Mouse (Mus musculus): ENCODE measurements at regions not wholly inside any gene's neighbourhood (a gene's known extent, or its start where the extent isn't known, plus 50 kb on each side); places are given as distances from the start of the nearest gene placed in this dataset.

DNA sequence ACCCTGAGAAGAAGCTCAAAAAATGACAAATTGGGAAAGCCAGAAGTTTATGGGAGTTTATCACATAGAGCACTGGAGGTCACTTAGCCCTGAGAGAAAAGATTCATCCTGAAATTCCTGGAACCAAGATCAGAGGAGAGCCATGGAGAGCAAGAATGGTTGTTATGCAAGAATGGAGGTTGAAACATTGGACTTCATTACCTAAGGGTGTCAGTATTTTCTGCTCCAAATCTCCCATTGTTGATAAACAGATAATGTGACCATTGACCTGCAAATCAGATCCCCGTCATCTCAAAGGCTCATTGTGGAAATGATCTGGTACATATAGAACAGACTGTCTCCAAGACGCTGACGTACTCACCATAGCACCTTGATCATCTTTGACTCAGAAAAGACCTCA lies 1477.6 kb upstream of the Slc10a2 start:
- no peak for DNase-seq (ENCODE audit: low read depth)

DNA sequence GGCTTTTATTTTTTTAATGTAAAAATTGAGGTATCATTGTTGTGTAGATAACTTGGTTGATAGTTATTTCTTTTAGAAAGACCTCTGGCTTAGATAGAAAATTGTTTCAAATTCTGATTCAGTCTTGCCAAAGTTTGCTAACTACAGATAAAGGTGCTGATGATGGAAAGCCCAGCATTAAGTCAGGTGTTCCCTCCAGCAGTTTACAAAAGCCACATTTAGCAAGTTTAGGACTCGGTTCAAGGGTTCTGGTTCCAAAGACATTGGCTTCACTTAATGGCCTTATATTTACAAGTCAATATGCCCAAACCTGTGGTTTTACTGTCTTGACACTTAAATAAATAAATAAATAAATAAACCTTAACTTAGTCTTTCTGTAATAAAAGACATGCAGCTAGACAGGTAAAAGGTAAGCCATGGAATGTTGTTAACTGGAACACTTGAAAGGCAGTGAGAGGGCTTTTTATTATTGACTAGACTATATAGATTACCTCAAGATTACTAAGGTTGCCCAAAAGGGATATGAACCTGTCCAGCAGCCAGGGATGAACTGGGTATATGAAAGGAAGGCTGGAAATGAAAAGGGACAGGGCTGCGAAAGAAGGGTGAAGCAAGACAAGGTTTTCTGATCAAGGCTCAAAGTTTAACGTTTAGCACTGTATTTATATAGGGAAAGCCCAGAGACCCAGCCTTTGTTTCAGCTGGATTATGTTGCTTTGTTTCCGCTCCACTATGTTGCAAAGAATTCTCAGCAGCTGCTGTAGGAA lies 1472.9 kb upstream of the Slc10a2 start:
- DNase-seq (ENCODE audit: low read depth): no peak

DNA sequence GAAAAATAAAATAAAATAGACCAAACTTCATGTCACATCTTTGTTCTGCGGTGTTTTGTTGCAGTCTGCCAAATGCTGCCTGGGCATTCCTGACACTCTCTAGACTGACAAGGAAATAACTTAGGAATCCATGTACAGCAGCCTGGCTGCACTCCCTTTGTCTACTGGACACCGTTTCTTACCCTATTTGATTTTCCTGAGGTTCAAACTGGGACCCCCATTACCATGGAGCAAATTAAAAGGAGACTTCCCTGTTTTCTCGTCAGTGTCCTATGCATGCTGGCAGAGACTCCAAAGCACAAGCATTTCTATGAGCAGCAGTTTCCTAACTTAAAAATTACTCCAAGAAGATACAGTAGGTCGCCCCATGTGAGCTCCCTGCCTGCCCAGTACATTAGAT lies 1470.1 kb upstream of the Slc10a2 start:
- no peak for DNase-seq (ENCODE audit: low read depth)

DNA sequence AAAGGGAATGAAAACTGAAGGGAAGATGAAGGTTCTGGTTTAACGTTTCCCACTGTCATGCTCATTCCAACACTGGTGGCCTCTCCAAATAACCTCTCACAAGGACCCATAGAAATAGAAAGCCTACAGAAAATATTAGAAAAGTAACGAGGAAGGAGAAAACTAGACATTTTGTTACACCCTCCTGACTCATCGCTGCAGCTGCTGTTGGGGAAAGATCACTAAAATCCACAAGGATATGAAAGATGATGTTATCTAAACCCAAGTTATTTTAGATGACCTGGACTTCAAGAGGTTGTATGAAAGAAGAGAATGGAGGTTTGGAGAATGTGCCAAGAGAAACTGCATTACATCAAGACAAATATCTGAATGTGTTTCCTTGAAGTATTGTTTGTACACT lies 1468.3 kb upstream of the Slc10a2 start:
- DNase-seq (ENCODE audit: low read depth): no peak

DNA sequence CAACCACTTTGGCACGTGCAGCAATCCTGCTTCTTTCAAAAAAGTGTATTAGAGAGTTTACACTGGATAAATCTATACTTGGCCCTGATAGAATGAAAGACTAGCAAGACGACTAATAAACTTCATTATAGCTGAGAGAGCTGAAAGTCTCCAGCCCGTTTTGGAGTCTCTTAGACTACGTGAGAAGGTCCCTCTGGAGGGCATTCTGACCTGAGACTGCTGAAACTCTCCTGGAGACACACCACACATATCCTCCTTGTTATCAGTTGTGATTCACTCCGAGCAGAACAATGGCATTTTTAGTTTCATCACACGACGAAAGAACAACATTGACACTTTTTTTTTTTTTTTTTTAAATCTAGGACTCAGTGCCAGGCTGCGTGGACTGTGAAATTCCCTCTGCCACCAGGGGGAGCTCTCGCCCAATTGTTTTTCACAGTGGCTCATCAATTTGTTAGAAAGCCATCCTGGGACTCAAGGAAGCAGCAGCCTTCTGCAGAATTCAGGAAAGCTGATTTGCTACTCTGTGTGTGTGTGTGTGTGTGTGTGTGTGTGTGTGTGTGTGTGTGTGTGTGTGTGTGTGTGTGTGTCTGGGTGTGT lies 1467.0 kb upstream of the Slc10a2 start:
- peak; percentile 8 for DNase-seq (ENCODE audit: low read depth)

DNA sequence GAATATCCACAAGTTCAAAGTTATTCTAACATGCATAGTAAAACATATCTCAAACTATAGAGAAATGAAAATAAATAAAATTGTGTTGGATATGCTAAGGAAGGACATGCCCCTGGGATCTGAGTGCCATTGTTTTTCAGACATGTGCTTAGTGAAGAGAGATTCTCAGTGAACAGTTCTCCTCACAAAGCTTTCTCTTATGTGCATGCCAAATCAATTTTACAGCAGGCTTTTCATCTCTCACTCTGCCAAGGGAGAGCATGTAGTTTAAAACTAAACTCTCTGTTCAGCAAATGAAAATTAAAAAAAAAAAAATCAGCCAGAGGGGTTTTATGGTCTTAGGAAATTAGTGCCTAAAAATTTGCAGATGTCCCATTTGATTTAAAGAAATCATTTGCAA lies 1445.8 kb upstream of the Slc10a2 start:
- DNase-seq (ENCODE audit: low read depth): no peak

DNA sequence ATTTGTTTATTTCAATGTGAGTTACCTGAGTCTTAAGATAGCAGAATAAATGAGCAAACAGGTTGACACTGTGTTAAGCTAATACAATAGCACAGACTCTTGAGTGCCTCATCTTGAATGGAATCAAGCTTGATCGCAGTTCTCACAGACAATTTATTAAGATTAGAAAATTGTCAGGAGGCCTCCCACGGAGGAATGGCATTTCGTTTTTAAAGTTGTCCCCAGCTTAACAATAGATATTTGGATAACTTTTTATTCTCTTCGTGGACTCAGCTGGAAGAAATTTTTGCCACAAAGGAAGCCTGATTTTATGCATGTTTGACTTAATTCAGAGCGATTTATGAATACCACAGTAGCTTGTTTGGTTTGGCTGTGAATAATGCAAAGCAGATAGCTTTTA lies 1422.0 kb upstream of the Slc10a2 start:
- DNase-seq (ENCODE audit: low read depth): no peak

DNA sequence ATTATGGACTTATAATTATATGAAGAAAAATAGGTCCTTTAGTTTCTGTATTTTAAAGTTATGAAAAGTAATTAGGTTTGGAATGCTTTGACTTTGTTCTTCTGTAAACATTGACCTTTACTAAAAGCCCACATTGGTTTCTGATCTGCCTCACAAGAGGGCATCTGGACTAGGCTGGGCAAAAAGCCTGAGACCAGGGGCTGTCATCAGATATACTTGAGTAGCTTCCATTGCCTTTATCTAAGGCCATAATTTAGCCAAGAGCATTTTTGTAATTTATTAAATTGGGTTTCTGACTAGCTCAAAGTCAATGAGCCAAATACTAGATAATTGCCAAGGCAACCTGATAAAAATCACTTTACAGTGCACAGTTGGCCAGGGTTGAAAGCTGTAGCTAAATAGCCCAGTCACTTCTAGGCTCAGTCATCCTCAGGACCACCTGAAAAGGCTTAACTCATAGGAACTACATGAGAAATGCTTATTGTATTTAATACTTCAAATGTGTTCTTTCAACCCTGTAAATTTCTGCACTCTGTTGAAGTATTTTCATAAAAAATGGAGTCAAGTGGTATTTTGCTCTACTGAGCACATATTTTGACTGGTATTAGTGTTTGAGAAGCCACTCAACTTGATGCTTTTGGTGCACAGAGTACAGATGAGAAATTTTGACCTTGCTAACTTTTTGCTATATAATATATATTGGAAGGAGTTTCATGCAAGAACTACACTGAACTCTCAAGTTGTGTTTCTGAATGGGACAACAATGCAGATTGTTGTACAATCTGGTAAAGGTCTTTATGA lies 1410.9 kb upstream of the Slc10a2 start:
- no peak for DNase-seq (ENCODE audit: low read depth)

DNA sequence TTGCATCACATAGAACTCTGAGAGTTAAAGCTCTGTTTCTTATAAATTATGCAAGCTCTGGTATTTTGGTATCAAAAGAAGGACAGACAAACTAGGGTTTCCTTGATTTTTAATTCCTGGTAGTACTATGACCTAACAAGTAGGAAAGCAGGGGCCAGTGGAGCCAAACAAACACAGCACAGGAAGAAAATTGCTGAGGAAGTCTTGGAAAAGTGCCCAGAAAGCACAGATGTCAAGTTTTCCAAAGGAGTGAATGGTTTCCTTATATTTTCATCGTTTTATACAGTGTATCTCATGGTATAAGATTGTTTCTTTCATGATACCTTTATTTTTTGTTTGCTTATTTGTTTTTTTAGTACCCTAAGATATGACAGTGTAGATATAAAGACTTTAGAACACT lies 1387.3 kb upstream of the Slc10a2 start:
- no peak for DNase-seq (ENCODE audit: low read depth)

DNA sequence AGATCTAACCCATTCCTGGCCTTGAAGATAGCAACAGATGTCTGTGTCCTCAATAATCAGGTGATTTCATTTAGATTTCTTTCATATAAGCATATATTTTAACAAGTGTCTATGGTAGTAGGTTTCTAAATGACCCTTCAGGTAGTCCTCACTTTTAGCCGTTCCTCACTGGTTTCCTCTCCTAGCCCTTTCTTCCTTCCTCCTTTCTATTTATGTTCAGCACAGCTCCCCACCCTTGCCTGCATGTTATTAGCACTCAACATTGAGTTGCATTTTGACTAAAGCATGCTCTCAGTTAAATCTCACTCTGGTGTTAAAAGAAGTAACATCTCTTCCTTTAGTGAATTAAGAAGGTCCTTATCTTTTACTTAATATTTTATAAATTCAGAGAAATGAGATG lies 1376.8 kb upstream of the Slc10a2 start:
- no peak for DNase-seq (ENCODE audit: low read depth)

DNA sequence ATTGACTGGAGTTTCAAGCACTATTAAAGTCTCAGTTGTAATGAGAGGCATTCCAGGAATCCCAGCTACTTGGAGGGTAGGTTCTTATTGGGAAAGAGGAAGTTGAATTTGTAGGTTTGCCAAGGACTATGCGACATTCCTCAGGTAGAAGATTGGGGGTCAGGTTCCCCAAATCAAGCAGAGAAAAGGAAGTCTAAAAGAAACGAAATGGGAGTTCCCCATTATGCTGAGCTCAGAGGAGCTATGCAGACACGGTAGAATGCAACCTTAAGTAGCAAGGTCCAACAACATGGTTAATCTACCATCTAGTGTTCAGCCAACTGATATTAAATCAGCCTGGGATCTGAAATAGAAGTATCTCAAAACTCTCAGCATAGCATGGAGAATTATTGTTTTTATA lies 1365.9 kb upstream of the Slc10a2 start:
- DNase-seq (ENCODE audit: low read depth): no peak

DNA sequence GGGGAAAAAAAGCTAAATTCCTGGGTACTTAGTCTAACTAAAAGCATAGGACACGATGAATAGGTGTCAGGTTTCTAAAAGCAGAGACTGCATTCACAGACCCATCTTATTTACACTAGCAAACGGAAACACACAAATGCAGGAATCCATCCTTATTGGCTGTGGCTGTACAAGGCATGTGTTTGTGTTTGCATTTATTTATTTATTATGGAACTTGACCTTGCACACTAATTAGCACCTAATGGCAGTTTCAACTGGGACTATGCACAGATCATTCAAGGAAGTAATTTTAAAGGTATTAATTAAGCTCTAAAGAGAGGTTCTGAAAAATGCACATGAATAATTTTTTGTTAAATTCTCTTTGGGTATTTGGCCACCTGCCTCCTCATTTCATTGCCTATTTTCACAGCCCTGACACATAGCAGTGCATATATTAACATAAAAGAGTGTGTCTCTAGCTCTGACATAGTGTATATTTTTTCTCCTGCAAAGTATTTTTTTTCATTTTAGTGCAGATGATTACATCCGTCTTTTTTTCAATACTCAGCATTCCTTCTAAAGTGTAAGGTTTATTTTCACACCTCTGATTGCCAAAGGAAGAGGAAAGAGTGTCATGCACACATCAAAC lies 1351.5 kb upstream of the Slc10a2 start:
- DNase-seq (ENCODE audit: low read depth): no peak

DNA sequence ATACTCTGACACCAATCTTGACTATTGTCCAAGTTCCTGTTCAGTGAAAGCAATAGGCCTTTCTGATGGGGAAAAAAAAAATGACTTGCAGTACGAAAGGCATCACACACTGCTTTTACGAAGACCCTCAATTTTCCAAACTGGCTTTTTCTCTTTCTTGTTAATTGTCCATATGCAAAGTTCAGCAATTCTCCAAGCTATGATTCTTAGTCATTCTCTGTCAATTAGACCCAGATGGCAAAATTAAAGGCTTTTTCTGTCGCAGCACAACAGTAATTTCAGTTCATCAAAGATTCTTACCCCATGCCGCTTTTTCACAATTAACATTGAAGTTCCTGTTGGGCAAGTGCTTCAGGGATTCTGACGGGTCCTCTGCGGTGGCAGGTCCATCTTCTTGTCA lies 1343.2 kb upstream of the Slc10a2 start:
- no peak for DNase-seq (ENCODE audit: low read depth)

DNA sequence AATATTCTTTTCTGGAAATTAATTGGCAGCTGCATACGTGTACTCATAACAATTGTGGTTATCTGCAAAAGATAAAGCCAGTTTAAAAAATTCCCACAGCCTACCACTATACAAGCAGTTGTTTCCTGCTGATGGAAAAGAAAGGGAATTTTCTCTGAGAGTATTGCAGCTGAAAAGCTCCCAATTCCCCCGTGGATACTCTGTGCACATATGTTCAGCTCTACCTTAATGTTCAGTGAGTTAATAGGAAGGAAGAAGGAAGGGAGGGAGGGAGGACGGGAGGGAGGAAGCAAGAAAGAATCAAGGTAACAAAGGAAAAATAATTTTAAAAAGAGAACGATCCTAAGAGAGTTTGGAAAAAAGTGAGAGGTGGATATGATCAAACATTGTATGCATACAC lies 1333.9 kb upstream of the Slc10a2 start:
- no peak for DNase-seq (ENCODE audit: low read depth)

Data from c-Kit-positive CD71-positive TER-119-negative erythroid progenitor cells, embryonic 14.5 days (primary cell).